In the genomic region with DNA sequence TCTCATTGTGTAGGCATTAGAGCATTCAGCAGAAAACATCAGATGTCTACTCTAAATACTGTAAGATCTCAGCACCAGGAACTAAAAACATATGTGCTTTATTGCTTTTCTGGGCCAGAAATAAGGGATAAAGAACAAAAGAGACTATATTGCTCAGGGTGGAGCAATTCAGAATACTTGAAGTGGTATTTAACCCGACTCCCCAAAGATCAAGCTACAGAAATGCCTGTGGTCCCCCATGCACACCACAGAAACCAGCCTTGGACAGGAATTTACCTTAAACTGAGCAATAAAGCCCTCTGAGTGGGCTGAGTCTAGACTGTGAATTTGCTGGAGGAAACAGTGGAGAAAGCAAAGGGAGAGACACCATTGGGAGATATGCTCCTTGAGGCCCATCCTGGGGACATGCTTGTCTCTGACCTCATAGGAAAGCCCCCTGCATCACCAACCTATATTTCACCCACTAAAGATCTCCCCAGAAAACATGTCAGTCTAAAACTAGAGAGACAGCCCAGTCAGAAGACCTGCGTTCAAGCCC, we compare ENCODE assay signal across 23 mouse cellular contexts.
"Had no signal": no experiment of that assay in that cellular context is flagged by ENCODE, and none has a peak within 500 bp of the region (broad histone marks: within the 10 kb centered on the region; RNA-seq: fewer than 3 reads in every experiment).

No protein-coding gene starts in this region.

- H3K4me1 ChIP-seq: midbrain, embryonic 12.5 days; midbrain, embryonic 15.5 days; neural tube, embryonic 12.5 days; neural tube, embryonic 15.5 days; stomach, embryonic 15.5 days had no signal

- ATAC-seq: intestine, postnatal 0 days; liver, postnatal 0 days; lung, postnatal 0 days; midbrain, embryonic 15.5 days had no signal

- H3K4me3 ChIP-seq: left cerebral cortex, adult 2 months; limb, embryonic 12.5 days; midbrain, embryonic 12.5 days; midbrain, embryonic 15.5 days; myocyte; neural tube, embryonic 12.5 days; neural tube, embryonic 15.5 days; stomach, embryonic 15.5 days had no signal

- H3K27ac ChIP-seq: kidney, postnatal 0 days; left cerebral cortex, adult 2 months; limb, embryonic 12.5 days; liver, embryonic 14.5 days; macrophage; midbrain, embryonic 12.5 days; midbrain, embryonic 15.5 days; neural tube, embryonic 12.5 days; neural tube, embryonic 15.5 days; stomach, embryonic 15.5 days had no signal

- DNase-seq: kidney, adult 2 months; kidney, postnatal 25 days; layer of hippocampus, postnatal 36 days; liver, postnatal 0 days; lung, embryonic 14.5 days; retina, postnatal 1 day; right cerebral cortex, postnatal 25 days; spleen, adult 18-20 months; thymus, postnatal 4 days had no signal

- H3K9ac ChIP-seq: limb, embryonic 12.5 days; liver, embryonic 14.5 days; liver, postnatal 0 days; lung, embryonic 14.5 days; midbrain, embryonic 12.5 days; midbrain, embryonic 15.5 days; neural tube, embryonic 12.5 days; neural tube, embryonic 15.5 days; stomach, embryonic 15.5 days had no signal

- H3K4me2 ChIP-seq: limb, embryonic 12.5 days; liver, embryonic 11.5 days; lung, embryonic 14.5 days; midbrain, embryonic 12.5 days; midbrain, embryonic 15.5 days; neural tube, embryonic 12.5 days; neural tube, embryonic 15.5 days; stomach, embryonic 15.5 days had no signal

- H3K36me3 ChIP-seq: limb, embryonic 12.5 days; midbrain, embryonic 12.5 days; midbrain, embryonic 15.5 days; neural tube, embryonic 12.5 days; neural tube, embryonic 15.5 days; stomach, embryonic 15.5 days had no signal

- H3K9me3 ChIP-seq: limb, embryonic 12.5 days; midbrain, embryonic 12.5 days; midbrain, embryonic 15.5 days; neural tube, embryonic 12.5 days; neural tube, embryonic 15.5 days; stomach, embryonic 15.5 days had no signal

- H3K27me3 ChIP-seq: limb, embryonic 12.5 days; midbrain, embryonic 12.5 days; midbrain, embryonic 15.5 days; neural tube, embryonic 12.5 days; neural tube, embryonic 15.5 days; stomach, embryonic 15.5 days had no signal
